Mouse (Mus musculus) monocyte, adult 5-6 weeks (primary cell): ENCODE measurements around the gene Gucy2g. TPM values are rescaled to one million over a fixed set of nuclear protein-coding genes. Genes with fewer than 3 reads are reported as not detected.
"Not testable (repeated sequence)": the region's sequence is repeated elsewhere in the genome, so short reads cannot be mapped to it uniquely, and the experiment has no call there.

Source experiments
- ATAC-seq: fragments of 153-309, 156-312 bp; replicated peaks from 2 replicates; pipeline ENCODE4 v1.8.0; 2017; ENCODE audit warnings: mild to moderate bottlenecking; ENCODE audit not compliant: low TSS enrichment, insufficient number of reproducible peaks, severe bottlenecking, poor library complexity, low FRiP score
- total RNA-seq: library from RNA; stranded (forward); fragments of 200-1000, 200-491, 200-594 nt; gene quantifications from 3 replicates; pipeline ENCODE4 v1.2.3, GENCODE M21; 2017

The Gucy2g gene
- total RNA-seq, 1 experiment from 2014 or later: not detected

GRCm38 (mm10) chr19:55177143-55177542 is 63.9 kb downstream of the Gucy2g start:
- ATAC-seq: no peak

- ATAC-seq: no peak
Observed at GRCm38 (mm10) chr19:55171585-55171984, 69.5 kb downstream of the Gucy2g start.

GRCm38 (mm10) chr19:55170399-55170798 is 70.6 kb downstream of the Gucy2g start:
- no peak for ATAC-seq

- not testable (repeated sequence) for ATAC-seq
Observed at GRCm38 (mm10) chr19:55169236-55169729, 71.8 kb downstream of the Gucy2g start.

- no peak for ATAC-seq
Observed at GRCm38 (mm10) chr19:55168360-55168759, 72.7 kb downstream of the Gucy2g start.

GRCm38 (mm10) chr19:55167741-55168140 is 73.3 kb downstream of the Gucy2g start:
- no peak for ATAC-seq

GRCm38 (mm10) chr19:55166741-55167140 is 74.3 kb downstream of the Gucy2g start:
- ATAC-seq: no peak

- ATAC-seq: no peak
Observed at GRCm38 (mm10) chr19:55165954-55166353, 75.1 kb downstream of the Gucy2g start.

- ATAC-seq: no peak
Observed at GRCm38 (mm10) chr19:55165183-55165865, 75.7 kb downstream of the Gucy2g start.

- no peak for ATAC-seq
Observed at GRCm38 (mm10) chr19:55164162-55164561, 76.9 kb downstream of the Gucy2g start.

- no peak for ATAC-seq
Observed at GRCm38 (mm10) chr19:55162271-55162670, 78.8 kb downstream of the Gucy2g start.

- no peak for ATAC-seq
Observed at GRCm38 (mm10) chr19:55159826-55160225, 81.2 kb downstream of the Gucy2g start.

GRCm38 (mm10) chr19:55158606-55159005 is 82.4 kb downstream of the Gucy2g start:
- ATAC-seq: no peak

GRCm38 (mm10) chr19:55157029-55157428 is 84.0 kb downstream of the Gucy2g start:
- ATAC-seq: no peak

GRCm38 (mm10) chr19:55152983-55153382 is 88.1 kb downstream of the Gucy2g start:
- no peak for ATAC-seq

- not testable (repeated sequence) for ATAC-seq
Observed at GRCm38 (mm10) chr19:55152274-55152673, 88.8 kb downstream of the Gucy2g start.

- no peak for ATAC-seq
Observed at GRCm38 (mm10) chr19:55149646-55150045, 91.4 kb downstream of the Gucy2g start.

GRCm38 (mm10) chr19:55148109-55148508 is 92.9 kb downstream of the Gucy2g start:
- no peak for ATAC-seq
